Mouse (Mus musculus) thymus, postnatal 0 days (tissue): Measurements from ENCODE around the gene Slc4a7. TPM values are rescaled to one million over a fixed set of nuclear protein-coding genes. Genes with fewer than 3 reads are reported as not detected.

Experiments used
- DNase-seq: peaks from one replicate; pipeline ENCODE4 v3.0.0-alpha.2; 2015; ENCODE audit warnings: low spot score
- polyA plus RNA-seq: library from polyadenylated mRNA; unstranded; fragments of >200 nt; fragmentation: Nextera tagmentation; extraction: Ambion mirVana; gene quantifications from 2 replicates; pipeline ENCODE4 v1.2.1, GENCODE M21; 2015

The Slc4a7 gene
- 12.1 and 17.3 TPM in 2 replicates for polyA plus RNA-seq

DNA sequence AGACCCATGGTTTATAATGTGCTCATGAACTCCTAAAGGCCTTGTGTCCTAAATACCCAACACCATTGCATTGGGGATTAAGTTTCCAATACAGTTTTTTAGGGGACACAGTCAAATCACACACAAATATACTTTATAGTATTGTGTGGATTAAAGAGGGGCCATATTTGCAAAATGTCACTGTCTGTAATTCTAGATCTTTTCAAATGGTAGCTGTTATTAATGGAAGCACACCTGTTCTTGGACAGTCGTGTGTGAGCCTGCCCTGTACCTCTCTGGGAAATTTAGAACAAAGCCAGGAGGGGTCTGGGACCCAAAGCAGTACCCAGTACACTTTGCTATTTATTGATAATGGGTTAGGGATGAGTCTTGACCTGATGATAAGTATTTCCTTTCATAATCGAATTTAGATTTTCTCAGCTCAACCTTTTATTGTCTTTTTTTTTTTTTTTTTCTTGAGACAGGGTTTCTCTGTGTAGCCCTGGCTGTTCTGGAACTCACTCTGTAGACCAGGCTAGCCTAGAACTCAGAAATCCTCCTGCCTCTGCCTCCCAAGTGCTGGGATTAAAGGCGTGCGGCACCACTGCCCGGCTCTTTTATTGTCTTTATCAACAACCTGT lies at the start of gene Slc4a7:
Gene Slc4a7 (plus strand): TSS at position 570 of the 620 bp plus-strand sequence.
- no peak for DNase-seq

- DNase-seq, result no peak
These were observed 31.5 kb upstream of the Slc4a7 start for GRCm38 (mm10) chr14:14670597-14670996.

GRCm38 (mm10) chr14:14681611-14682010 lies 20.5 kb upstream of the Slc4a7 start:
- DNase-seq, result no peak

DNA sequence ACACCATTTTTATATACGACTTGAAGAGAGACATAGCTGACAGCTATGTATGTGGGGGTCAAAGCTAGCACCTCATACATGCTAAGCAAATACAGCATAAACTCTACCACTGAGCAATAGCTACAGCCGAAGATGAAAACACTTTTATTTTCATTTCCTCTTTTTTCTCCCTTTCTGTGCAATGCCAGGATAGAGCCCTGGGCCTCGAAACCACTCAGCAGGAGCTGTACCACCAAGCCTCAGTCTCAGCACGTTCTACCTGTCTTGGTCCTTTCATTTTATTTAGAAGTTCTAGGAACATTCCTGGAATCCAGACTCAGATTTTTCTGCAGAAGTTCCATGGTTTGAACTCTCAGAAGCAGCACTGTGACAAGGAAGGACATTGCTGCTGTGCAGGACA lies 17.3 kb upstream of the Slc4a7 start:
- DNase-seq, result no peak

GRCm38 (mm10) chr14:14686101-14686551 lies 16.0 kb upstream of the Slc4a7 start:
- DNase-seq, result no peak

GRCm38 (mm10) chr14:14687258-14687890 lies 14.7 kb upstream of the Slc4a7 start:
- DNase-seq, result no peak

DNA sequence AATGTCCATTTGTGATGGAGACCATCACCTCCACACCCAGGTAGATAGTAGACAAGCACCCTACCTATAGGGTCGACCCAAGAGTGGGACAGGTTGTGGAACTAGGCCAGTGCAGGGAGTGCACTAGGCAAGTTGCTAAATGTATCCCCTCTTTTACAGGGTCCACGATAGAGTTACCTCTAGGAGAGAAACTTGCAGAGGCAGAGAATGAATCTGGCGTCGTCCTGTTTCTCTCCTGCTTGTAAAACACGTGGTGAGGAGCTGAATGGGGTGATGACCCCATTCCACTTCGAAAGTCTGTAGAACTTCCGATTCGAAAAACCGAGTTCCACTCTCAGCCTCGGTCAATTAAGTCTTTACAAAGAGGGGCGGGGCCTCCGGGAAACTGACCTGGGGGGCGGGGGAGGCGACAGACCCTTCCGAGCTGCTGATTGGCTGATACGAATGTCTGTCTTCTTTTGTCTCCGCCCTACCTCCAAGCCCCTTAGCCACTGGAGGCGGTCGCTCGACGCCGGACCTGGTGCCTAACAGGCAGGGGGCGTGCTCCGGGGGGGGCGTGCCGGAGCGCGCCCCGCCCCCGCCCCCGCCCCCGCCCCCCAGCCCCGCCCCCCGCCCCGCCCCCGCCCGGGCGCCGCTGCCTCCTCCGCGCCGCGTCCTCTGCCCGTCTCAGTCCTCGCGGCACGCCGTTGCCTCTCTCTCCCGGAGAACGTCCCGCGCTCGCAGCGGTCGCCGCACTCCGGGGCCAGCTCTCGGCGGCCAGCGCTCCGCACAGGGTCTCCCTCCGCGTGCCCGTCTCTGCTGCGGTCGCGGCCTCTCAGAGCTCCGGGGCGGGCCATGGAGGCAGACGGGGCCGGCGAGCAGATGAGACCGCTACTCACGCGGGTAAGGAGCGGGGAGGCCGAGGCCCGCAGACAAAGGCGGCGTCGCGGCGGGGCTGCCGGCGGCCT lies 593 bp downstream of the Slc4a7 start:
- DNase-seq, result peak; percentile 95

- DNase-seq, result peak; percentile 22
These were observed 1.3 kb downstream of the Slc4a7 start for GRCm38 (mm10) chr14:14703346-14703871.

GRCm38 (mm10) chr14:14704651-14705050 lies 2.6 kb downstream of the Slc4a7 start:
- no peak for DNase-seq

DNA sequence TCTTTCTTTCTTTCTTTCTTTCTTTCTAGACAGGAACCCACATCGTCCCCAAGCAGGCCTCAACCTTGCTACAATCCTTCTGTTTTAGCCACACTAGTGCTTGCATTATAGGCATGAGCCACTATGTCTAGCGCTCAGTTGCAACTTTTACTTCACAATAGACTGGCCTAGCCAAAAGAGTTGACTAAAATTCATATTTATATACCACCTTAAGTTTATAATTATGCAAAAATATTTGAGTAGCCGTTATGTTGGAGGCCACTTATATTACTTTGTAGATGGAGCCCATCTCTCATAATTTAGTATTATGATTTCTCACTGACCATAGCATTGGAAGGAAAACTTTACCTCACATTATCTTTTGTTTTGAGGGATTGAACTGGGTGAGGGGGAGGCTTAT lies 3.0 kb downstream of the Slc4a7 start:
- no peak for DNase-seq

GRCm38 (mm10) chr14:14706381-14706780 lies 4.3 kb downstream of the Slc4a7 start:
- no peak for DNase-seq

DNA sequence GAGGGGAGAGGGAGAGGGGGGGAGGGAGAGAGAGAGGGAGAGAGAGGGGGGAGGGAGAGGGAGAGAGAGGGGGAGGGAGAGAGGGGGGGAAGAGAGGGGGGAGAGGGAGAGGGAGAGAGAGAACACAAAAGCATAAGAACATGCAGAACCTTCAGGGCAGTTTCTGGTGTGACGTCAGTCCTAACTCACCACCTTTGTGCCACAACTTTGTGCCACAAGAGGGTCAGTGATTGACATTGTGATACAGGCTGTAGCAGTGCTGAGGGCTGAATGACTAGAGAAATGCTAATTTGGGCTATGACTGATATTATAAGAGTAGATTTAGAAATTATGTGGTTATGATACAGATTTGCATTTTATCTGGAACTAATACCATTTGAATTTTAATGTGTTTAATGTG lies 5.0 kb downstream of the Slc4a7 start:
- no peak for DNase-seq

DNA sequence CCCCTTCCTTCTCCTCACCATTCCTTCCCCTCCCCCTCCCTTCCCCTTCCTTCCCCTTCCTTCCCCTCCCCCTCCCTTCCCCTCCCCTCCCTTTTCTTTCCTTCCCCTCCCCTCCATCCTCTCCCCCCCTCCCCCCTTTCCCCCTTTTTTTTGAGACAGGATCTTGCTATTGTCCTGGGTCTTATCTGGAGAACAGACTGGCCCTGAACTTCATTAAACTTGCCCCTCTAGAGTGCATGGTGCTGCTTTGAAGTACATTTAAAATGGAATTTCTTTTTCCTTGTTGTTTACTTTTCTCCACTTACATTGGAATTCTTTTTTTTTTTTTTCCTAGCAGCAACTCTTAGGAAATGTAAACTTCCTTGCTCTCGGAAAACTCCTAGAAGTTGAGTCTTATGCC lies 6.9 kb downstream of the Slc4a7 start:
- no peak for DNase-seq

GRCm38 (mm10) chr14:14714130-14714529 lies 12.1 kb downstream of the Slc4a7 start:
- peak; percentile 42 for DNase-seq

DNA sequence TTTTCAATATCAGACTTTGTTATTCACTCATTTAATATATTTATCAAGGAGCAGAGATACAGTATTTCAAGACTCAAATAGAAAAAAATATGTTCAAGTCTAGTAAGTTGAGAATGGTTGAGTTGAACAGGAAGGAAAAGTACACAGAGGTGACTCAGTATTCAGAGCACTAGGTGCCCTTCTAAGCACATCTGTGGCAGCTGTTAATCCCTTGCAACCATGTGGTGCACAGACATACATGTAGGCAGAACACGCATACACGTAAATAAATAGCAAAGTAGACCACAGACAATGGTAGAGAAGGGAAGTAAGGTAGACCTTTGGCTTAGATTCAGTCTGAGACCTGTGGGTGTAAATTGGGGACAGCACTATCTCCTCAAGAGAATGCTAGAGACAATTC lies 13.7 kb downstream of the Slc4a7 start:
- peak; percentile 22 for DNase-seq

- peak; percentile 52 for DNase-seq
These were observed 14.8 kb downstream of the Slc4a7 start for GRCm38 (mm10) chr14:14716843-14717242.

DNA sequence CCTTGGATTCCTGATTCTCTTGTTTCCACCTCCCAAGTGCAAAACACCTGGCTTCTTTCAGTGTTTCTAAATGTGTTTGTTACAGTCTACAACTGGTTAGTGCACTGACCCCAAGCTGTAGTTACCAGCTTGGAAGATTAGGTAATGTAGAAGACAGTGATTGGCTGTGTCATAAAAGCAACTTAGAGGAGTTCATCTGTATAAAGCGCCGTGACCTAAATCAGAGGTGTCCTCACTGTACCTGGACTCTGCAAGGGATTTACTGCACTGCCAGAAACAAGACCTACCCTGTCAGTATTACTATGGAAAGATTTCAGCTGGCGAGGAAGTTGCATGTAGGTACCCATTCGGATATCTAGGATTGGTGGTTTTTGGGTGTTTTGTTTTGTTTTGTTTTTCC lies 16.5 kb downstream of the Slc4a7 start:
- DNase-seq, result no peak

DNA sequence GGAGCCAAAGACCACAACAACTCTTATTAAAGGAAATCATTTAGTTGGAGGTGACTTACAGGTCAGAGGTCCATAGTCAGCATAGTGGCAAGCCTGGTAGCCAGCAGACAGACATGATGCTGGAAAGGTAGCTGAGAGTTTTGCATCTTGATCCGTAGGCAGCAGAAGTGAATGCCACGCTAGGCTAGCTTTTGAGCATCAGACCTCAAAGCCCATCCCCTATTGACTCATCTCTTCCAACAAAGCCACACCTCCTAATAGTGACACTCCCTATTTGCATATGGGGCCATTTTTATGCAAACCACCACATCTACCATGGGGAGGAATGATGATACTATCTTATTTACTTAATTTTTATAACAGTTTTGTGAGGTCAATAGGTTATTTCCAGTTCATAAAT lies 79.1 kb downstream of the Slc4a7 start:
- DNase-seq, result no peak

- no peak for DNase-seq
These were observed 82.1 kb downstream of the Slc4a7 start for GRCm38 (mm10) chr14:14784223-14784622.

DNA sequence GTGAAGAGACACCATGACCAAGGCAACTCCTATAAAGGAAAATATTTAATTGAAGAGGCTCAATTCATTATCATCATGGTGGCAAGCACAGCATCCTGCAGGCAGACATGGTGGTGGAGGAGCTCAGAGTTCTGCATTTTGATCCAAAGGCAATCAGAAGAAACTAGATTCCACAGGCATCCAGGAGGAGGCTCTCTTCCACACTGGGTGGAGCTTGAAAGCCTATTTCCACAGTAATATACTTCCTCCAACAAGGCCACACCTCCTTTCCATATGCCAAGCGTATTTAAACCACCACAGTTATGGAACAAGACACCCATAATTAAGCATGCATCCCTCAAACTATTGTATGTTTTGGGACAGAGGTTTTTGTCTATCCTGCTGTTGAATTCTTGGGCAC lies 84.9 kb downstream of the Slc4a7 start:
- no peak for DNase-seq

DNA sequence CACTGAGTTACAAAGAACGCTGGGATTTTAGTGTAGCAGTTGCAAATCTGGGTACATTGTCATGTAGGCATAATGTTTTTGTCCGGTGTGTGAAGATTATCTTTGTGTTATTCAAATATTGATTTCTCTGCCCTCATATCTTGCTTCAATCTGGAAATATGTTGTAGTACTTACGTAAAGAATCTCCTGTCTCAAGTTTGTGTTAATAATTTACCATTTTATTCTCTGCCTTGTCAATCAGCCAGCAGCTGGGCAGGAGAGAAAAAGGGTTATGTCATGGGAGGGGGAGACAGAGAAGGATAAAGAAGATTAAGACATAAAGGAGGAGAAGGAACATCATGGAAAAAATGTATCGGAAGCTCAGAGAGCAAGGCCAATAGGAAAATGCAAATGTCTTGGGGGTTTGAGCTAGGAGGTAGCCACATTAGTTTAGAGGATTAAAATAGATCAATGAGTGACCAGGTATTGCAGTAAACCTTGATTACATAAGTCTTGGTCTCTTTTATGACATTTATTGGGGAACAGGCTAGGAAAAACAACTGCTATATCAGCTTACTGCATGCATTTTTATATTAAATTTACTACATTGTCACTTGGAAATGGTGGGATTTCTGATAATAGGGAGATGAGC lies 87.9 kb downstream of the Slc4a7 start:
- no peak for DNase-seq
